Mouse (Mus musculus) kidney, postnatal 36 days (tissue): ENCODE data around the gene Vamp1.
"Not testable (repeated sequence)": the region's sequence is repeated elsewhere in the genome, so short reads cannot be mapped to it uniquely, and the experiment has no call there.

Source experiments
- DNase-seq, 2 experiments: peaks; one replicate each; pipeline ENCODE4 v3.0.0; 2021 to 2022; ENCODE audit warnings: mixed read lengths in 2 of 2

The Vamp1 gene

GRCm38 (mm10) chr6:125252711-125253110, 37.4 kb downstream of the Vamp1 start:
- no peak for DNase-seq

DNA sequence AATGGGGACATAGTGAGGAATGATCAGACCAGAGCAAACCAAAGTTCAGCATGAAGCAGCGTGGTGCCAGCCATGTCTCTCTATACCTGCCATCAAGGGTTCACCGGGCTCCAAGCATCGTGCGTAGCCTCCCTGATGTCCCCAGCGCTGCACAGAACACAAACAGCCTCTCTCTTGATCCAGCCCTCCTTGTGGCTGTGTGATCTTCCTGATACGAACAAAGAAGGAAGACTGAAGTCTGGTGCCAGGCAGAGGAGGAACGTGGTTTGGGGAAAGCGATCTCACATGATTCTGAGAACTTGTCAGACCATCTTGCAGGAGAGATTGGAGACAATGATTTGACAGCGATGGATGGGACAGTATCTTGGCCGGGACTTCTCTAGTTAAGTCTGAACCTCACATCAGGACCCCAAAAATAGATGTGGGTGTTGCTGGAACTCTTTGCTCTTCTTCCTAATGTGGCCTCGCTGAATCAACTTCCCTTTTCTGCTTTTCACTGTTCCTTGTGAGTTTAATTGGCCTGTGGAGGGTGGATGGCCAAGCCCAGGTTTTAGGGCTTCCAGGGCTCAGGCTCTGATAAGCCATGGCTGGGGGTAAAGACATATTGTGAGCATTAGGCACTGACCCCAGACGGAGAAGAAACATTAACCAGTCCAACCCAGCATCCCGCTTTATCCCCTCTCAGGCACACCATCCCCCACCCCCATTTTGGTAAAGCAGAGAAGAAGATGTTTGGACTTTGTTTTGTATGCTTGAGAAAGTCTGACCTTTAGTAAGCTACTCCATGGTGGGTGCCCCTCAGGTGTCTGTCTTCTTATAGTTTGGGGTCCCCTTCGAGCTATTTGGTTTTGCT, 38.7 kb downstream of the Vamp1 start:
- peak; percentile 67 to 71 for DNase-seq

GRCm38 (mm10) chr6:125255516-125256044, 40.2 kb downstream of the Vamp1 start:
- no peak for DNase-seq

GRCm38 (mm10) chr6:125256222-125256966, 41.0 kb downstream of the Vamp1 start:
- DNase-seq = peak; percentile 81 to 83

DNA sequence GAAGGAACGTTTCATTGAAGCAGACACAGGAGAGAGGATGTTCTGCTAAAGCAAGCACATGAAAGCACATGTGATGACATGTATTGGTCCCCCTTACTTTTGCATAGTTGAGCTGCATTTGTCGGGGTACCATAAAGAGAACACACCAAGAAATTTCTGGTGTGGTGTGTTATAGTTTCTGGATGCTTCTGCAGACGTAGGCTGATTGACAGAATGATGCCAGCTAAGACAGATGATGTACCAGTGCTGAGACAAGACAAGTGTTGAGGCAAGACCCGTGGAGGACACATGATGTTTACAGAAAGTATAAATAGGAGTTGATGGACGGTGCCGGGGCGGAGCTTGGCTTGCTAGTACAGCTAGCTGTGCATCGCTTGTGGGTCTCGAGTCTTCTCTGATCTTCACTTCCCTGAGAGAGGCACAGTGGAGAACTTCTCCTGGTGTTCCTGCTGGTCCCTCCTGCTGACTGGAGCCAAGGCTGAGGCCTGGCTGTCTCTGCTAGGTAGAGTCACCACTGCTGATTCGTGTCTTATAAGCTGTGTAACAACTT, 44.7 kb downstream of the Vamp1 start:
- DNase-seq = no peak

- DNase-seq = no peak
These were observed 48.9 kb downstream of the Vamp1 start for GRCm38 (mm10) chr6:125264219-125264618.

GRCm38 (mm10) chr6:125265239-125265638, 49.9 kb downstream of the Vamp1 start:
- no peak for DNase-seq

DNA sequence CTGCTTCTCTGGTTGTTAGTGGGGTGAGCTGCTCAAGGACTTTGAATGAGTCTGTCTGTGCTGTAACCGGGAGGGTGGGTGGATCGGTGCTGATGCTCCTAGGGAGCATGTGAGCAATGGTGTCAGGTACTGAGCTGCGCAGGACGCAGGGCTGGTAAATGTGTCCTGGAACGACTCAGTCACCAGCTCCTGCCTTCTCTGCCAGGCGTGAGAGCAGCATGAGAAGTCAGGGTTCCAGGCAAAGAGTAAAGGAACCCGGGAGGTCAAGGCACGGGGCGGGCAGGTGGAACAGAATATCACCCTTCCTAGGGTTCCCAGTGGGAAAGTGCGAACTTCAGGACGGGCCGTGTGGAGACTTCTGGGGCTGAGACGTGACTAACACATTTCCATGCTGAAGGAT, 50.7 kb downstream of the Vamp1 start:
- no peak for DNase-seq

- not testable (repeated sequence) for DNase-seq
These were observed 51.2 kb downstream of the Vamp1 start for GRCm38 (mm10) chr6:125266600-125266999.

DNA sequence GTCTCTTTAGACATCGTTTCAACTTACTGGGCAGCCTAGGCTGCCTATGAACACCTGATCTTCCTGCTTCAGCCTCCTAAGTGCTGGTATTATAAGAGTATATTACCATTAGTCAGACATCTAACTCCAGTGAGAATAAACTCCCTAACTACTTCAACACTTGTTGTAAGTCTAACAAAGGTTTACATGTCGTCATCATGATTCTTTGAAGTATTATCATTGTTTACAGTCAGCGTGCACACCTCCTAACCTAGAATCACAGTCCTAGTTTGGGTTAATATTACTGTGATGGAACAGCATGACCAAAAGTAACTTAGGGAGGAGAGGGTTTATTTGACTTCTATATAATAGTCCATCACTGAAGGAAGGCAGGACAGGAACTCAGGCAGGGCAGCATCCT, 52.1 kb downstream of the Vamp1 start:
- DNase-seq = no peak

GRCm38 (mm10) chr6:125268799-125269198, 53.4 kb downstream of the Vamp1 start:
- DNase-seq = no peak

- DNase-seq = peak; percentile 98
These were observed 56.3 kb downstream of the Vamp1 start for GRCm38 (mm10) chr6:125271455-125272227.

GRCm38 (mm10) chr6:125272228-125272785, 57.0 kb downstream of the Vamp1 start:
- no peak for DNase-seq

DNA sequence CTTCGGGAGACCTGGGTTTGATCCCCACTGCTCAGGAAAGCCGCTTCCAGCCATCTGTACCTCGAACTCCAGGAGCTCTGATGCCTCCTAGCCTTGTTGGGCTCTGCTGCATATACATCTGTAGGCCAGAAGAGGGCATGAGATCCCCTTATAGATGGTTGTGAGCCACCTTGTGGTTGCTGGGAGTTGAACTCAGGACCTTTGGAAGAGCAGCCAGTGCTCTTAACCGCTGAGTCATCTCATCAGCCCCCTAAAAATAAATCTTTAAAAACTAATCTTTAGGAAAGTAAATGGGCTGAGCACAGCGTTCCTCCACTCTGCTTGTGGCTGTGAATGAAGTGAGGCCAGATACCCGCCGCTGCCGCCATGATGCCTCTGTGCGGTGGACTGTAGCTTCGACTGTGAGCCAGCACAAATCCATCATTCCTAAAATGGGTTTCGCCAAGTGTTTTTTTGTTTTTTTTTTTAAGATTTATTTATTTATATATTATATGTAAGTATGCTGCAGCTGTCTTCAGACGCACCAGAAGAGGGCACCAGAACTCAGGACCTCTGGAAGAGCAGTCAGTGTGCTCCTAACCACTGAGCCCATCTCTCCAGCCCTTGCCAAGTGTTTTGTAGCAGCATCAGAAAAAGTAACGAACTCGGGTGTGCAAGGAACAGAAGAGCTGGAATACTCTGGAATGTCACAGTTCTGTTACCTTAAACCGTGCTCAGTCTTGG, 59.7 kb downstream of the Vamp1 start:
- DNase-seq = peak; percentile 66 to 80

DNA sequence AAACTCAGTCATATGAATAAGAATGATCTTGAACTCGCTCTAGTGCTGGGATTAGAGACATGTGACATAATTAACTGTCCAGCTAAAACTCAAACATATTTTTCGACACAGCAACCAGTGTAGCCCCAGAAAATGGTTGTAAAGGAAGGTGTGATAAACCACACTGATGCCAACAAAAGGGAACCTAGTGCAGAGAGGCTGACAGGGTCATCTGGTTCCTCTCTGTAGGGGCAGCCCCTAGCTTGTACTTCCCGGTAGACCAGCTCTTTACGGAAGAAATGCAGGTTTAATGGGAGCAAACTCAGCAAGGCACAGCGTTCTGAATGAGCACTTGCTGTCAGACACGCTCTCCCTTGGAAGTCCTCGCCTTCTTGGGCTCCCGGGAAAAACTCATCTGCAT, 64.4 kb downstream of the Vamp1 start:
- DNase-seq = no peak

DNA sequence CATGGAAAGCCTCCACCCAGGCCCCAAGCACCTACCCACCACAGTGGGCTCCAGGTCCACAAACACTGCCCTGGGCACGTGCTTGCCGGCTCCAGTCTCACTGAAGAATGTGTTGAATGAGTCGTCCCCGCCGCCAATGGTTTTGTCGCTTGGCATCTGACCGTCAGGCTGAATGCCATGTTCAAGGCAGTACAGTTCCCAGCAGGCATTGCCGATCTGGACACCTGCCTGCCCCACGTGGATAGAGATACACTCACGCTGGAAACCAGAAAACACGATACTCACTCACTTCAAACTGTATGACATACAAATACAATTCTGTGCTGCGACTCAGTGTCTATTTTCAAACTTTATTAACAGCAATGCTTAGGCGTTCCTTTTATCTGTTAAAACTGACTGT, 67.4 kb downstream of the Vamp1 start:
- not testable (repeated sequence) for DNase-seq

- peak; percentile 43 to 49 for DNase-seq
These were observed 68.9 kb downstream of the Vamp1 start for GRCm38 (mm10) chr6:125284250-125284649.

DNA sequence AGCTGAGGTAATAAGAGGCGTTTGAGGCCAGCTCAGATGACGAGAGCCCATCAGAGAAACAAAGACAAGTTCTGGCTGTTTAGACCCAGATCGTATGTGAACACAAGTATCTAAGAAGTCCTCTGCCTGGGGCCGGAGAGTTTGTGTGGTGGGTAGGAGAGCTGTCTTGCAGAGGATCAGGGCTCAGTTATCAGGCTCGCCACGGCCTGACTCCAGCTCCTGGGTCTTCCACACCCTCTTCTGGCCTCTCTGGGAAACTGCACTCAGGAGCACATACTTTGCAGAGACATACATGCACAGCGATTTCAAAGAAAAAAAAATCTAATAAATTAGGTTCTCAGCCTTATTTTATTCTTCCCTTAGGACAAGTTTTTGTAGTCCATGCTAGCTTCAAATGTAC, 69.4 kb downstream of the Vamp1 start:
- no peak for DNase-seq

- no peak for DNase-seq
These were observed 70.5 kb downstream of the Vamp1 start, which contains the start of gene Tuba3a for GRCm38 (mm10) chr6:125285890-125286289. Gene Tuba3a, minus strand, starts transcription at chr6:125286042.

GRCm38 (mm10) chr6:125286944-125287343, 71.6 kb downstream of the Vamp1 start:
- no peak for DNase-seq

GRCm38 (mm10) chr6:125288730-125289129, 73.4 kb downstream of the Vamp1 start:
- DNase-seq = no peak

GRCm38 (mm10) chr6:125291329-125291728, 76.0 kb downstream of the Vamp1 start:
- no peak for DNase-seq
